Mouse (Mus musculus) embryonic fibroblast, embryonic 13.5 days (primary cell): ENCODE results near the gene Irf1. TPM values are rescaled to one million over a fixed set of nuclear protein-coding genes. Genes with fewer than 3 reads are reported as not detected.
"Not testable (repeated sequence)": the region's sequence is repeated elsewhere in the genome, so short reads cannot be mapped to it uniquely, and the experiment has no call there.

ENCODE experiments used
- H3K27ac ChIP-seq: 2 replicates; pipeline ENCODE4 v1.5.1; 2012; ENCODE audit warnings: low read length, control low read depth, inconsistent platforms; ENCODE audit not compliant: insufficient read depth
- H3K4me1 ChIP-seq: 2 replicates; pipeline ENCODE4 v1.6.1; 2011; ENCODE audit warnings: low read length; ENCODE audit not compliant: control insufficient read depth, insufficient read depth
- H3K4me3 ChIP-seq: 2 replicates; pipeline ENCODE4 v1.5.1; 2011; ENCODE audit warnings: mild to moderate bottlenecking, control low read depth, low read length; ENCODE audit not compliant: insufficient read depth
- CTCF ChIP-seq: IDR thresholded peaks from 2 replicates; pipeline ENCODE4 v1.5.1; 2011; ENCODE audit warnings: mild to moderate bottlenecking, control low read depth, low read length, moderate library complexity, borderline replicate concordance; ENCODE audit not compliant: insufficient read depth
- POLR2A ChIP-seq: IDR thresholded peaks from 2 replicates; pipeline ENCODE4 v1.6.1; 2011; ENCODE audit warnings: low read depth, mild to moderate bottlenecking, control low read depth, low read length, moderate library complexity
- polyA plus RNA-seq: library from polyadenylated mRNA; stranded (reverse); fragments of >200 nt; gene quantifications from 2 replicates; pipeline ENCODE4 v1.2.4, GENCODE M21; 2011; ENCODE audit warnings: low read depth; ENCODE audit not compliant: missing spikeins, insufficient read length

Irf1 gene
- polyA plus RNA-seq, 1 experiment = 35.1 TPM

DNA sequence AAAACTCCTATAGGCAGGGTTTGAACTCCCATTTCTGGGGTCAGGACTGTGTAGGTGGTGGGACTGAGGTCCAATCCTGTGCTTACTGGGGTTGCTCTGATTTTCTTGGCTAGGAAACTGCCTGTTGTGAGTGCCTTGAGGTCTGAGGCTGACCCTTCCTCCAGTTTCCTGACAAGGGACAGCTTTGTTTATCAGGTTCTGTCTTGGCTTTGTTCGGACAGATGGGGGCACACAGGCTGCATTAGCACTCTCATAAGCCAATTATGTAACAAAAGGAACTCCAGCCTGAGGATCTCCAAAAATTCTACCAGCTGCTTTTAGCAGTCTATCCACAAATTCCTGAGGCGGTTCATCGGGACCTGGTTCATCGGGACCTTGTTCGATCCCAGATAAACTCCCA, 27.5 kb upstream of the Irf1 start:
- no peak overlapping the region for H3K27ac ChIP-seq
- TF ChIP-seq CTCF (no peak), POLR2A (no peak)
- H3K4me3 ChIP-seq = no peak overlapping the region
- no peaks in the 10 kb centered on the region for H3K4me1 ChIP-seq

DNA sequence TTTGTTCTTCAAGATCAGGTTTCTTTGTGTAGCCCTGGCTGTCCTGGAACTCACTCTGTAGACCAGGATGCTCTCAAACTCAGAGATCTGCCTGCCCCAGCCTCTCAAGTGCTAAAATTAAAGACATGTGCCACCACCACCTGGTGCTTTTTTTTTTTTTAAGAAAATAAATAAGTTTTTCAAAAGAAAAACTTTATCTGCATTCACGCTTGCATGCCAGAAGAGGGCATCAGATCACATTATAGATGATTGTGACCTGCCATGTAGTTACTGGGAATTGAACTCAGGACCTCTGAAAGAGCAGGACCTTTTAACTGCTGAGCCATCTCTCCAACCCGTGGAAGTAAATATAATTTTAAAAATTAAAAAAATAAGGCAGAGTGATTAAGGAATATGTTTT, 24.6 kb upstream of the Irf1 start:
- no peak for TF ChIP-seq CTCF
- no peak for TF ChIP-seq POLR2A
- no peaks in the 10 kb centered on the region for H3K4me1 ChIP-seq
- no peak overlapping the region for H3K4me3 ChIP-seq
- H3K27ac ChIP-seq = no peak overlapping the region

DNA sequence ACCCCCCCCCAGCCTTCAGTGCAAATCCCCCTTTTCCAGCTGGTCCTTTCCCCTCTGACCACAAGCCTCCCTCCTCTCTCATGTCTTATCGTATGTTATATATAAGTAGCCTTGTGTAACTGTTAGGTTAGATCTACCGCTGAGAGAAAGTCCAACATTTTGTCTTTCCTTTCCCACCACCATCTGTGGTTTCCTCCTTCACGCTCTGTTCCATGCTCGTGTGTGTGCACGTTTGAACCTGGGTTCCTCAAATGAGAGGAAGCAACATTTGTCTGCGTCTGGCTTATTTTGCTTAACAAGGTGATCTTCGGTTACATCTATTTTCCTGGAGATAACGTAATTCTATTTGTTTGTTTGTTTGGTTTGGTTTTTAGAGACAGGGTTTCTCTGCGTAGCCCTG, 21.8 kb upstream of the Irf1 start:
- H3K27ac ChIP-seq = no peak overlapping the region
- no peak overlapping the region for H3K4me3 ChIP-seq
- peaks cover 2% of the 10 kb centered on the region for H3K4me1 ChIP-seq
- no peak for TF ChIP-seq CTCF
- TF ChIP-seq POLR2A = no peak

DNA sequence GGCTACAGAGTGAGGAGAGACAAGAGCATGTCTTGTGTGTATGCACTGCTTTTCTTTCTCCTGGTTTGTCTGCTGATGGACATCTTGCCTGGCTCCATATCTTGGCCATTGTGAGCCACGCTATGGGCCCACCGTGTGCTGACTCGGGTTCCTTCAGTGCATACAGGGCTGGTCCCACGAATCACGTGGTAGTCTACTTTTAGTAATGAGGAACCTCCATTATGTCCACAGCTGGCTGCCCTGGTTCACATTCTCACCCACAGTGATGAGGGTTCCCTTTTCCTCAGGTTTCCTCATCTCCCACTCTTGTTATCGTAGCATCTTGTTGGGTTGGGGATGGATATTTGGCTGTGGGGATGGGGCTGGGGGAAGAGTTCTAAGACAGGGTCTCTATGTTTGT, 21.2 kb upstream of the Irf1 start:
- H3K4me1 ChIP-seq = peaks cover 2% of the 10 kb centered on the region
- H3K4me3 ChIP-seq = no peak overlapping the region
- TF ChIP-seq CTCF = no peak
- no peak for TF ChIP-seq POLR2A
- H3K27ac ChIP-seq = no peak overlapping the region

DNA sequence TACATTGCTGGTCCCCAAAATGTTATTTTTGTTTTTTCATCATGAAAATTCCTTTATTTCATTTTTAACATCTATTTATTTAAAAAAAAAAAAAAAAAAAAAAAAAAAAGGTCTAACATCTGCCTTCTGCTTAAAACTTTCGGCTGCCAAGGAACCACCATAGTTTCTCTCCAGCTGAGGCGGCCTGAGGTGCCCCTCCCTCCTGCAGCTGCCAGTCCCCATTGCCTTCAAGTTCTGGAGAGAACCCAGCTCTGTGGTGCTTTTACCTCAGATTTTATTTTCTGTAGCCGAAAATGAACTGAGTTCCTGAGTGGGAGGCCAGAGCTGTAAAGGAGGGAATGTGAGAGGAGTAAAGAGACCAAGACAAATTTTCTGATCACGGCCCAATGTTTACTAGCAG, 20.5 kb upstream of the Irf1 start:
- Histone ChIP-seq H3K4me3 (no peak overlapping the region), H3K4me1 (peaks cover 2% of the 10 kb centered on the region), H3K27ac (no peak overlapping the region)
- TF ChIP-seq POLR2A (no peak), CTCF (no peak)

DNA sequence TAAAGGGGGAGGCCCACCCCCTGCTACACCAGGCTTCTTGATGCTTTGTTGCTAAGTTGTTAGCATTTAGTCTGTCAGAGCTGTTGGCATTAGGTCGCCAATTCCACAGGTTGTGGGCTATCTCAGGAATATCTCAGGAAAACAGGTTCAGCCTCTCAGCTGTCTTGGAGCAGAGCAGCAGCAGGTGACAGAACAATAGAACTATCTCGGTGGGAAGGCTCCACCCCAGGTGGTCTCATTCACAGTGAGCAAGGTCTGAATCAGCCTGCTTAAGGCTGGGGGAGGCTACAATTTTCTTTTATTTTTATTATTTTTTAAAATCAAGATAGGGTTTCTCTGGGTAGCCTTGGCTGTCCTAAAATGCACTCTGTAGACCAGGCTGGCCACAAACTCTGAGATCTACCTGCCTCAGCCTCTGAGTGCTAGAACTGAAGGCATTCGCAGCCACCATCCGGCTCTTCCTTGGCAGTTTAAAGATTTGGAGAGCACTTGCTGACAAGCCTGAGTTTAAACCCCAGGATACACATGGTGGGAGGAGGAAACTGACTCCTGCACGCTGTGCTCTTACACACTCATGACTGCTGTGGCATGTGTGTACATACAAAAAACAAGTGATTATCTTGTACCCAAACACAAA, 20.0 kb upstream of the Irf1 start:
- TF ChIP-seq CTCF = no peak
- TF ChIP-seq POLR2A = no peak
- no peak overlapping the region for H3K27ac ChIP-seq
- no peak overlapping the region for H3K4me3 ChIP-seq
- H3K4me1 ChIP-seq = peaks cover 2% of the 10 kb centered on the region

DNA sequence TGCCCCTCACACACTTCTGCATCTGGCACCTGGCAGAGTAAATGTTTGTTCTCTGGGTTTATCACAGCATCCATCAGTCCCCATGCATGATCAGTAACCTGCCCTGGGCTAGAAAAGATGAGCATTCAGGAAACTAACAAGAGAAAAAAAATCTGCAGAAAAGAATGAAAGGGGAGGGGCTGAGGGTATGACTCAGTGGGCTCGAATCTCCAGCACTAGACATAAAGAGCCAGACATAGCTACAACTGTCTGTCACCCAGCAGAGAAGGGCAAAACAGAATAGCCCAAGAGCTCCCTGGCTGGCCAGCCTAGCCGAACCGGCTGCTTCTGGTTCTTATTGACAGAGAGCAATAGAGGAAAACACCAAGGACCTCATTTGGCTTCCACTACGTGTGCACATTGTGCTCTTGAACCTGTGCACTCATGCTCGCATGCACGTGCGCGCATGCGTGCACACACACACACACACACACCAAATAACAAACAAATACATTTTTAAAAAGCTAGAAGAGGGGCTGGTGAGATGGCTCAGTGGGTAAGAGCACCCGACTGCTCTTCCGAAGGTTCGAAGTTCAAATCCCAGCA, 14.7 kb upstream of the Irf1 start:
- peaks cover 8% of the 10 kb centered on the region for H3K4me1 ChIP-seq
- H3K27ac ChIP-seq = peak overlapping the region; percentile 19; the same call in 1 of the 2 replicates
- TF ChIP-seq CTCF (no peak), POLR2A (no peak)
- H3K4me3 ChIP-seq = no peak overlapping the region

DNA sequence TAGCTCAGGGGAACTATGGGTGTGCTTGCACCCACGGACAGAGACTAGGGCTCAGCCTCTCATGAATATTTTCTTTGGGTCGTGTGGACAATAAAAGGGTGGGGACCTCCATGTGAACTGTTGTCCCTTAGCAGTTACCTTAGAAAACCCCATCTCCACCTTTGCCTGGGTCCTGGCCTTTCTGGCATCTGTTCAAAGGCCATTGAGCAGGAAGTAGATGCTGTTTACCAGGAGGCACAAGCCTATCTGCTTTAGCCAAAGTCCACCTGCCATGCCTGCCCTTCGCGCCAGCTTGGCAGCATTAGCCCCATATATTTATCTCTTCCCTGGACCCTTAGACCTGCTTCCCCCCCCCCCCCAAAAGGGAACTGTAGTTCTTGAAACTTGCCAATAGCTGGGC, 12.2 kb upstream of the Irf1 start:
- Histone ChIP-seq H3K4me1 (peaks cover 13% of the 10 kb centered on the region; the same call in 1 of the 2 replicates), H3K27ac (no peak overlapping the region), H3K4me3 (no peak overlapping the region)
- TF ChIP-seq CTCF (no peak), POLR2A (no peak)

DNA sequence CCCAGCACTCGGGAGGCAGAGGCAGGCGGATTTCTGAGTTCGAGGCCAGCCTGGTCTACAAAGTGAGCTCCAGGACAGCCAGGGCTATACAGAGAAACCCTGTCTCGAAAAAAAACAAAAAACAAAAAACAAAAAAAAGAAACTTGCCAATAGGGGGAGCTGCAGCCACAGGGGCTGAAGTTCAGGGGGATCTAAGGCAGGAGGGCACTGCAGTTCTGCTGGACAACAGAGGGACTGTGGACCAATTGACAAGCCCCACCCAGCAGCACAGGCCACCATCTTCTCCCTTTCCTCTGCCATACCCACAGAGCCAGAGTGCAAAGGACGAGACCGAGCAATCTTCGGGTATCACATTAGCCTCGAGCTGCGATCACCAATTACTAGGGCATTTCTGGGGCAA, 11.8 kb upstream of the Irf1 start:
- H3K4me1 ChIP-seq = peaks cover 14% of the 10 kb centered on the region; the same call in 1 of the 2 replicates
- H3K4me3 ChIP-seq, H3K27ac ChIP-seq: not testable (repeated sequence)
- TF ChIP-seq CTCF = peak; percentile 43; the same call in 1 of the 2 replicates

DNA sequence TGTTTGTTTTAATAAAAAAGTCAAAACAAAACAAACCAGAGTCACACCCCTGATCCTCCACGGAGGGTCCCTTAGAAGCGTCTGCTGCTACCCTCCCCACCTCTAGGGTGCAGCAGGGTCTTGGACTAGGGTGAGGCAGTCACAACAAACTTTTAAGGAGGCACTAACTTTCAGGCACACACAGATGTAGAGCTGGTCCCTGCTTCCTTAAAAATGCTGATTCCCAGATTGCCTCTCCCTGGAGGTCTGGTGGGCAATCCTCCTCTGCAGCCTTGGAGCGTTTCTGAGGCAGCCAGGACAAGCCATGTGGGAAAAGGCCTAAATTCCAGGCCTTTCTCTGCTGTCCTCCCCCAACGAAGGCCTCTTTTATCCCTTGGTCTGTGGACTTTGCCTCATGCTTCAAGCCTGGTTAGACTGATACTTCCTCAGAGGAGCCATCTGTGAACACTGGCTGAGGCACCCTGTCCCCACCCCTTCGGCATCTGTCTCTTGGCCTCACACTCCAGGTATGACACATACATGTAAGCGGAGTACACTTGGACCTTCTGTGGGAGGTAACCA, 10.9 kb upstream of the Irf1 start:
- TF ChIP-seq CTCF (peak; percentile 38; the same call in 1 of the 2 replicates), POLR2A (no peak)
- H3K27ac ChIP-seq = peak overlapping the region; percentile 19; the same call in 1 of the 2 replicates

More for the DNA sequence above, 10.9 kb upstream of the Irf1 start:
- peaks cover 17% of the 10 kb centered on the region; the same call in 1 of the 2 replicates for H3K4me1 ChIP-seq
- no peak overlapping the region for H3K4me3 ChIP-seq
